ENCODE assay signal across 7 mouse cellular contexts in the genomic region with DNA sequence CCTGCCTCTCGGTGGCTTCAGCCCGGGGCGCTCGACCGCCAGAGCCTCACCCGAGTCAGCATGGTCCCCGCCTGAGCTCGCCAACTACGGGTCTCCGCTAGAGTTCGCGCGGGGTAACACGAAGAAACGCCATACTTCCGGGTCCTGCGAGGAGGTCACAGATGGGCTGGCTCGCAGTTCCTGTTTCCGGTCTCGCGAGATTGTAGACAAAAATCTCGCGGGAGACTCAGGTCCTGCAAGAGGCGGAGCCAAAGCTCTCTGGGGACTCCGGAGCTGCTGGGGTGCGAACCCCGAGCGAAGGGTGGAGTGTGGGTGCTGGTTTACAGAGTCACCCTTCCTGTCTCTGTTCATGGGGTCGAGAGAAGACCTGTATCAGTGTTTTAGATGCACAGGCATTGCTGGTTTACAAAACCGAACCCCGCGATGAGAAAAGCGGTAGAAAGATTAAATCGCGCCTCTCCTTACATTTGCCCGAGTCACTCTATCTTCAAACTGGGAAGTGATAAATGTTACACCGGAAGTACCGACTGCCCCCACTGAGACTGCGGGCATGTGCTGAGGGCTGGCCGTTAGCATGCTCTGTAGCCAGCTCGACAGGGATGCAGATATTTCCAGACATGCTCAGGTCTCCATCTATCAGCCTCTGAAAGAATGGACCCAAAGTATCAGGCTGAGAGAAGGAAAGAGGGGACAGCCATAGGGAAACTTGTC. TPM values are rescaled to one million over a fixed set of nuclear protein-coding genes. Genes with fewer than 3 reads are reported as not detected.
DNase-seq lines count a peak whose midpoint lies in the region; ATAC-seq lines count a peak whose summit lies in the region.

A gene (minus strand): TSS at position 198 of the 711 bp plus-strand sequence.

- no peaks in the 10 kb centered on the region for H3K27me3 ChIP-seq in embryonic facial prominence, embryonic 11.5 days (ENCODE audit: control insufficient read depth, insufficient read depth, low read length)
- H3K27me3 ChIP-seq in limb, embryonic 10.5 days (ENCODE audit: low read depth, poor library complexity, severe bottlenecking): no peaks in the 10 kb centered on the region
- H3K27me3 ChIP-seq in midbrain, embryonic 13.5 days: no peaks in the 10 kb centered on the region

- DNase-seq in adrenal gland, postnatal 14 days: peak; percentile 95
- DNase-seq in embryonic facial prominence, embryonic 11.5 days (ENCODE audit: low spot score): peak; percentile 98
- peak; percentile 94 for DNase-seq in kidney, adult 11 months
- DNase-seq in limb, embryonic 10.5 days (ENCODE audit: low spot score): peak; percentile 94
- DNase-seq in spleen, adult 12 weeks (ENCODE audit: low spot score): peak; percentile 87

- no peaks in the 10 kb centered on the region for H3K36me3 ChIP-seq in embryonic facial prominence, embryonic 11.5 days (replicated peaks; ENCODE audit: control insufficient read depth, insufficient read depth, low read depth, low read length)
- H3K36me3 ChIP-seq in limb, embryonic 10.5 days: 0 out of 2 replicates have a peak, but pooled peaks cover 3% of the 10 kb centered on the region
- 0 out of 2 replicates have a peak, but pooled peaks cover 6% of the 10 kb centered on the region for H3K36me3 ChIP-seq in midbrain, embryonic 13.5 days

- H3K4me2 ChIP-seq in embryonic facial prominence, embryonic 11.5 days (ENCODE audit: low read depth, low read length): peak within 1 kb of the TSS; percentile 55
- H3K4me2 ChIP-seq in midbrain, embryonic 13.5 days (replicated peaks): peak within 1 kb of the TSS; percentile 83

- peak within 1 kb of the TSS; percentile 90 for H3K9ac ChIP-seq in embryonic facial prominence, embryonic 11.5 days (replicated peaks; ENCODE audit: low read length)
- peak within 1 kb of the TSS; percentile 82 for H3K9ac ChIP-seq in midbrain, embryonic 13.5 days (replicated peaks)

- peak within 1 kb of the TSS; percentile 76 for H3K4me3 ChIP-seq in embryonic facial prominence, embryonic 11.5 days (ENCODE audit: low read depth, low read length)
- H3K4me3 ChIP-seq in limb, embryonic 10.5 days: peak within 1 kb of the TSS; percentile 74
- peak within 1 kb of the TSS; percentile 75 for H3K4me3 ChIP-seq in midbrain, embryonic 13.5 days (replicated peaks)

- 5% methylated on average over 41 of the region's 41 CpGs for WGBS in embryonic facial prominence, embryonic 11.5 days
- 3% methylated on average over 41 of the region's 41 CpGs for WGBS in limb, embryonic 10.5 days
- WGBS in midbrain, embryonic 13.5 days: 2% methylated on average over 41 of the region's 41 CpGs

- H3K9me3 ChIP-seq in embryonic facial prominence, embryonic 11.5 days (replicated peaks; ENCODE audit: control insufficient read depth, low read length): no peaks in the 10 kb centered on the region
- no peaks in the 10 kb centered on the region for H3K9me3 ChIP-seq in limb, embryonic 10.5 days (replicated peaks)
- no peaks in the 10 kb centered on the region for H3K9me3 ChIP-seq in midbrain, embryonic 13.5 days

- no peaks in the 10 kb centered on the region for H3K4me1 ChIP-seq in embryonic facial prominence, embryonic 11.5 days (ENCODE audit: control insufficient read depth, insufficient read depth, low read length)
- peaks cover 16% of the 10 kb centered on the region for H3K4me1 ChIP-seq in limb, embryonic 10.5 days
- peaks cover 29% of the 10 kb centered on the region for H3K4me1 ChIP-seq in midbrain, embryonic 13.5 days (replicated peaks)

- peak; percentile 97 for ATAC-seq in embryonic facial prominence, embryonic 11.5 days (replicated peaks; ENCODE audit: insufficient number of reproducible peaks, low FRiP score, low TSS enrichment, low read depth)
- ATAC-seq in granulocyte monocyte progenitor cell, adult 5-6 weeks (replicated peaks; ENCODE audit: poor library complexity, severe bottlenecking): peak; percentile 73
- peak; percentile 98 for ATAC-seq in midbrain, embryonic 13.5 days

- H3K27ac ChIP-seq in embryonic facial prominence, embryonic 11.5 days (replicated peaks; ENCODE audit: low read depth, low read length): peak within 1 kb of the TSS; percentile 59
- peak within 1 kb of the TSS; percentile 92 for H3K27ac ChIP-seq in limb, embryonic 10.5 days
- peak within 1 kb of the TSS; percentile 84 for H3K27ac ChIP-seq in midbrain, embryonic 13.5 days

RNA-seq across cellular contexts. Expression of the gene that starts here (rescaled TPM):
- total RNA-seq in adrenal gland, postnatal 14 days (2021): 13.9 and 19.0 TPM in 2 replicates
- 5.8 and 8.8 TPM in 2 replicates for polyA plus RNA-seq in embryonic facial prominence, embryonic 11.5 days (2014; fragmentation: Nextera tagmentation; extraction: Ambion mirVana)
- total RNA-seq in granulocyte monocyte progenitor cell, adult 5-6 weeks (2014; fragmentation: Nextera tagmentation): 32.2 and 38.7 TPM in 2 replicates
- 20.7 and 26.9 TPM in 2 replicates for total RNA-seq in granulocyte monocyte progenitor cell, adult 5-6 weeks (2017)
- 6.3 and 7.8 TPM in 2 replicates for polyA plus RNA-seq in limb, embryonic 10.5 days (2016; fragmentation: Nextera tagmentation; extraction: Ambion mirVana)
- polyA plus RNA-seq in midbrain, embryonic 13.5 days (2015; fragmentation: Nextera tagmentation; extraction: Ambion mirVana): 10.4 and 11.4 TPM in 2 replicates

Comparison
In these comparisons a context has a peak if more than half of its experiments do, and no peak if none do; other contexts are left out.
1. Peak in every context shown above with its lines: DNase-seq, ATAC-seq, H3K4me3 ChIP-seq and H3K27ac ChIP-seq.